8 mouse cellular contexts compared by ENCODE assay signal in genomic region chr5:142894918-142895613, GRCm38 (mm10). TPM values are rescaled to one million over a fixed set of nuclear protein-coding genes. Genes with fewer than 3 reads are reported as not detected.
DNase-seq lines count a peak whose midpoint lies in the region; ATAC-seq and TF ChIP-seq lines count a peak whose summit lies in the region.

Fbxl18 (minus strand) TSS chr5:142895421.

- H3K4me2 ChIP-seq in forebrain, embryonic 13.5 days: peak within 1 kb of the TSS; percentile 77
- H3K4me2 ChIP-seq in lung, embryonic 14.5 days: peak within 1 kb of the TSS; percentile 84

- ATAC-seq in forebrain, embryonic 13.5 days: peak; percentile 97
- peak; percentile 95 for ATAC-seq in lung, embryonic 14.5 days (ENCODE audit: insufficient read depth)

- H3K36me3 ChIP-seq in ES-Bruce4 (ENCODE audit: control insufficient read depth, insufficient read depth, low read length, poor library complexity, severe bottlenecking): 0 out of 2 replicates have a peak, but pooled peaks cover 2% of the 10 kb centered on the region
- H3K36me3 ChIP-seq in forebrain, embryonic 13.5 days (ENCODE audit: poor library complexity, severe bottlenecking): peaks cover 12% of the 10 kb centered on the region
- H3K36me3 ChIP-seq in lung, embryonic 14.5 days (ENCODE audit: insufficient read depth): peaks cover 17% of the 10 kb centered on the region
- peaks cover 3% of the 10 kb centered on the region; the same call in 1 of the 2 replicates for H3K36me3 ChIP-seq in thymus, adult 2 months (ENCODE audit: control insufficient read depth, insufficient read depth, low read length)

- no peaks in the 10 kb centered on the region for H3K27me3 ChIP-seq in ES-Bruce4 (ENCODE audit: control insufficient read depth, insufficient read depth, low read length, poor library complexity, severe bottlenecking)
- H3K27me3 ChIP-seq in forebrain, embryonic 13.5 days: no peaks in the 10 kb centered on the region
- H3K27me3 ChIP-seq in lung, embryonic 14.5 days (ENCODE audit: insufficient read depth, low read length): no peaks in the 10 kb centered on the region
- H3K27me3 ChIP-seq in thymus, adult 2 months (ENCODE audit: control insufficient read depth, insufficient read depth, low read length): no peaks in the 10 kb centered on the region

- no peak for TF ChIP-seq CTCF in ES-Bruce4 (IDR thresholded peaks at IDR 0.05; ENCODE audit: low read depth, low read length)
- TF ChIP-seq CTCF in lung, embryonic 14.5 days (IDR thresholded peaks at IDR 0.05; ENCODE audit: low read depth): no peak
- TF ChIP-seq CTCF in olfactory bulb, adult 2 months (IDR thresholded peaks at IDR 0.05; ENCODE audit: insufficient read depth, low read depth, low read length): no peak
- no peak for TF ChIP-seq CTCF in thymus, adult 2 months (IDR thresholded peaks at IDR 0.05; ENCODE audit: borderline replicate concordance, control insufficient read depth, extremely low read depth, insufficient read depth, low read length, poor library complexity)

- peak; percentile 86 for TF ChIP-seq POLR2A in ES-Bruce4 (IDR thresholded peaks at IDR 0.05; ENCODE audit: insufficient read depth, low read length)
- TF ChIP-seq POLR2A in olfactory bulb, adult 2 months (IDR thresholded peaks at IDR 0.05; ENCODE audit: insufficient read depth, low read depth, low read length): peak; percentile 71
- no peak; the same call in 1 of the 2 replicates for TF ChIP-seq POLR2A in thymus, adult 2 months (IDR thresholded peaks at IDR 0.05; ENCODE audit: control insufficient read depth, extremely low read depth, insufficient read depth, low read length, poor library complexity)

- intact Hi-C loops in heart, postnatal 10 days (cut with DNase I): loop anchor here (1.0 kb wide), 2 partner anchors 16 to 31 kb away; no protein-coding TSS in a partner anchor

- no peak for TF ChIP-seq EP300 in ES-Bruce4 (IDR thresholded peaks at IDR 0.05; ENCODE audit: insufficient read depth, low read depth, low read length)

- under 1% methylated on average over 40 of the region's 40 CpGs for WGBS in forebrain, embryonic 13.5 days
- WGBS in large intestine, adult 2 months: under 1% methylated on average over 40 of the region's 40 CpGs
- WGBS in lung, embryonic 14.5 days: under 1% methylated on average over 40 of the region's 40 CpGs
- WGBS in olfactory bulb, adult 2 months: under 1% methylated on average over 40 of the region's 40 CpGs
- under 1% methylated on average over 40 of the region's 40 CpGs for whole genome bisulfite sequencing in thymus, adult 2 months

- H3K9me3 ChIP-seq in ES-Bruce4 (replicated peaks; ENCODE audit: control insufficient read depth, insufficient read depth, low read length, poor library complexity, severe bottlenecking): no peaks in the 10 kb centered on the region
- no peaks in the 10 kb centered on the region for H3K9me3 ChIP-seq in forebrain, embryonic 13.5 days (replicated peaks)
- H3K9me3 ChIP-seq in lung, embryonic 14.5 days (ENCODE audit: low read depth, low read length): no peaks in the 10 kb centered on the region

- peak within 1 kb of the TSS; percentile 35 for H3K9ac ChIP-seq in ES-Bruce4 (ENCODE audit: low read depth, poor library complexity, severe bottlenecking)
- H3K9ac ChIP-seq in forebrain, embryonic 13.5 days: peak within 1 kb of the TSS; percentile 94
- H3K9ac ChIP-seq in lung, embryonic 14.5 days: peak within 1 kb of the TSS; percentile 66

- H3K27ac ChIP-seq in ES-Bruce4 (ENCODE audit: insufficient read depth, low read length): peak within 1 kb of the TSS; percentile 26; the same call in 1 of the 2 replicates
- H3K27ac ChIP-seq in forebrain, embryonic 13.5 days: peak within 1 kb of the TSS; percentile 75; the same call in 1 of the 2 replicates
- H3K27ac ChIP-seq in lung, embryonic 14.5 days (ENCODE audit: low read depth): peak within 1 kb of the TSS; percentile 73
- peak within 1 kb of the TSS; percentile 78 for H3K27ac ChIP-seq in olfactory bulb, adult 2 months (ENCODE audit: insufficient read depth, low read depth, low read length)
- no peak within 1 kb of the TSS for H3K27ac ChIP-seq in thymus, adult 2 months (ENCODE audit: control insufficient read depth, insufficient read depth, low read length)

- H3K4me1 ChIP-seq in ES-Bruce4 (ENCODE audit: control insufficient read depth, insufficient read depth, low read length): no peaks in the 10 kb centered on the region
- H3K4me1 ChIP-seq in forebrain, embryonic 13.5 days: peaks cover 25% of the 10 kb centered on the region
- H3K4me1 ChIP-seq in lung, embryonic 14.5 days (ENCODE audit: insufficient read depth): 0 out of 2 replicates have a peak, but pooled peaks cover 4% of the 10 kb centered on the region
- H3K4me1 ChIP-seq in olfactory bulb, adult 2 months (ENCODE audit: control insufficient read depth, insufficient read depth, low read length): peaks cover 14% of the 10 kb centered on the region
- peaks cover 31% of the 10 kb centered on the region for H3K4me1 ChIP-seq in thymus, adult 2 months (replicated peaks; ENCODE audit: control insufficient read depth, insufficient read depth, low read length)

- peak within 1 kb of the TSS; percentile 96 for H3K4me3 ChIP-seq in ES-Bruce4 (ENCODE audit: low read depth, low read length)
- peak within 1 kb of the TSS; percentile 79 for H3K4me3 ChIP-seq in forebrain, embryonic 13.5 days
- H3K4me3 ChIP-seq in lung, embryonic 14.5 days (ENCODE audit: low read depth, low read length): peak within 1 kb of the TSS; percentile 83
- peak within 1 kb of the TSS; percentile 91 for H3K4me3 ChIP-seq in olfactory bulb, adult 2 months (ENCODE audit: insufficient read depth, low read depth, low read length)
- H3K4me3 ChIP-seq in thymus, adult 2 months (ENCODE audit: control insufficient read depth, insufficient read depth, low read length): peak within 1 kb of the TSS; percentile 87

- DNase-seq in c-Kit-positive CD71-positive TER-119-positive erythroid progenitor cells, embryonic 14.5 days (ENCODE audit: low spot score): peak; percentile 83
- peak; percentile 94 to 96 for DNase-seq in heart, postnatal 10 days
- peak; percentile 68 for DNase-seq in large intestine, adult 2 months (ENCODE audit: low read depth, low spot score)
- DNase-seq in lung, embryonic 14.5 days: peak; percentile 97
- DNase-seq in thymus, adult 2 months: peak; percentile 90

RNA-seq across cellular contexts. Expression of gene Fbxl18, which starts in this region (rescaled TPM):
- polyA plus RNA-seq in ES-Bruce4 (2011; ENCODE audit: insufficient read depth, insufficient read length, low read depth, missing spikeins): 19.3 and 21.2 TPM in 2 replicates
- polyA plus RNA-seq in forebrain, embryonic 13.5 days (2015; fragmentation: Nextera tagmentation; extraction: Ambion mirVana): 30.7 and 35.1 TPM in 2 replicates
- 1 to 10 TPM; 8.8 to 9.2 TPM for total RNA-seq in heart, postnatal 10 days (2021)
- polyA plus RNA-seq in large intestine, adult 2 months (2012; rRNA removed): 9.9 and 16.1 TPM in 2 replicates
- 11.2 and 11.8 TPM in 2 replicates for polyA plus RNA-seq in lung, embryonic 14.5 days (2014; fragmentation: Nextera tagmentation; extraction: Ambion mirVana)
- not detected in 2 replicates for polyA plus RNA-seq in olfactory bulb, adult 2 months (2012; ENCODE audit: insufficient read depth, insufficient read length, low replicate concordance, missing spikeins)
- polyA plus RNA-seq in thymus, adult 2 months (2012; rRNA removed): 25.8 and 29.9 TPM in 2 replicates

Comparison
In these comparisons a context has a peak if more than half of its experiments do, and no peak if none do; other contexts are left out.
1. RNA of gene Fbxl18 (polyA plus RNA-seq): 30.7 to 35.1 TPM in forebrain, embryonic 13.5 days, 25.8 to 29.9 TPM in thymus, adult 2 months, 19.3 to 21.2 TPM in ES-Bruce4, 11.2 to 11.8 TPM in lung, embryonic 14.5 days and 9.9 to 16.1 TPM in large intestine, adult 2 months; not detected in olfactory bulb, adult 2 months; every median in the first group is over 10 times any median in the second.
2. H3K9ac ChIP-seq: peak in every context shown above with its lines; median percentile 94 in forebrain, embryonic 13.5 days; 66 in lung, embryonic 14.5 days; 35 in ES-Bruce4.
3. Peak in every context shown above with its lines, with median percentiles within 50 percentile points of each other: H3K4me3 ChIP-seq and DNase-seq.